Mouse (Mus musculus) left cerebral cortex, adult 18-20 months (tissue): ENCODE measurements around the gene Lat2. TPM values are rescaled to one million over a fixed set of nuclear protein-coding genes. Genes with fewer than 3 reads are reported as not detected.
"Not testable (repeated sequence)": the region's sequence is repeated elsewhere in the genome, so short reads cannot be mapped to it uniquely, and the experiment has no call there.

Experiments used
- DNase-seq, 2 experiments: peaks; one replicate each; pipeline ENCODE4 v3.0.0; 2021 to 2022; ENCODE audit warnings: low spot score in 2 of 2, mixed read lengths in 1 of 2
- long read RNA-seq, 2 experiments: library from polyadenylated mRNA; stranded (forward); transcript quantifications; one replicate each; pipeline ENCODE4 v2.0.0; 2021
- total RNA-seq, 2 experiments: library from RNA; stranded (reverse); gene quantifications; 2 replicates each; pipeline ENCODE4 v1.2.3; 2021

Gene Lat2
- 1 to 10 TPM; 1.6 to 3.3 TPM for total RNA-seq
- long read RNA-seq, experiment 1, partial matches to known transcripts, result 0 of 3 reads
- long read RNA-seq, experiment 1, other reads (novel, unspliced or antisense), result 3 of 3 reads
- long read RNA-seq, experiment 2, partial matches to known transcripts, result 0 of 2 reads
- long read RNA-seq, experiment 2, other reads (novel, unspliced or antisense), result 0 of 2 reads

DNA sequence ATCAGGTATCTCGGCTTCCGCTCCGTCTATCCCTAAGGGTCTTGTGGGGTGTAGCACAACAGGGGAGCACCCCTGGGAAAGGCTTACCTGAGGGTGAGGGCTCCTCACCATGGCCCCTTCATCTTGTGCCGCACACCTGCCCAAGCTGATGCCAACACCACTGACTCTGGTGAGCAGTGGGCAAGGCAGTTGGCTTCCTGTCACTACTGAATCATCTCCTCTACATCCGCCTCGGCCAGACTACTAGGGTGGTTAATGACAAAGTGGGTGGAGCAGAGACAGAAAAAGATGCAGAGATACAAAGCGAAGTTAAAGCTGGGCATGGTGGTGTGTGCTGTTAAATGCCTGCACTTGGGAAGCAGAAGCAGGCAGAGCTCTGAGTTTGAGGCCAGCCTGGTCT lies at the start of gene Lat2:
Lat2 (minus strand) TSS at position 224 of the 400 bp plus-strand sequence.
- peak; percentile 41 to 47 for DNase-seq

DNA sequence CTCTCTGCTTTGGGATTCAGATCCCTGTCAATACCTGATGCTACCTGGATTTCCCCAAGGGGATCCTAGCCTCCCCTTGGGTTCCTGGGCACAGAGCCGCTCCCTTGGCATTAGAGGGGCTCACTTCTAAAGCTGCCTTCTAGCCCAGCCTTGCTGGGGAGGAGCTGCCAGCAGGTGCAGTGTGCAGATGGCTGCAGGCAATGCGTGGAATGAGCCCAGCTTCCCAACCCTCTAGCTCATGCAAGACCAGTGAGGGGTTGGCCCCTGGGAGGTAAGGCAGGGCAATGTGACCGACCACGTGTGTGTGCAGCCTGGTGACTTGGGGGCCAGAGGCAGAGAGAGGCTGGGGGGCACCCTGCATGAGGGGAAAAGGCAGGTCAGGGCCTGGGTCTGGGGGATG lies 41.9 kb upstream of the Lat2 start:
- DNase-seq, result no peak

DNA sequence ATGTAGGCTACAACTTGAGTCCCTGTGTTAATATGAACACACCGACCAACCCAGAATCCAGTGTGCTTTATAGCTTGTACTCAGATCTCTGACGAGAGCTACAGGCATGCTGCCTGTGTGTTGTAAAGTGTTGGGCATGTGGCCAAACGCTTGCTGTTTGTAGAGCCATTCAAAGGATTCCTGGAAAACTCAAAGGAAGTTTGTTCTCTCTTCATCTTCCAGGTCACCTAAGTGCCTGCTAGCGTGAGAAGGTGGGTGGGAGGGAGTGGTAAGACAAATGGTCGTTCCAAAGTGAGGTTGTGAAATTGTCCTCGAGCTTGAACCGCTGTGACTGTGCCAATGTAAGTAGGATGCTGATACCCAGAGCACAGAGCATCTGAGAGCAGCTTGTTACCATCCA lies 37.2 kb upstream of the Lat2 start:
- no peak for DNase-seq

DNA sequence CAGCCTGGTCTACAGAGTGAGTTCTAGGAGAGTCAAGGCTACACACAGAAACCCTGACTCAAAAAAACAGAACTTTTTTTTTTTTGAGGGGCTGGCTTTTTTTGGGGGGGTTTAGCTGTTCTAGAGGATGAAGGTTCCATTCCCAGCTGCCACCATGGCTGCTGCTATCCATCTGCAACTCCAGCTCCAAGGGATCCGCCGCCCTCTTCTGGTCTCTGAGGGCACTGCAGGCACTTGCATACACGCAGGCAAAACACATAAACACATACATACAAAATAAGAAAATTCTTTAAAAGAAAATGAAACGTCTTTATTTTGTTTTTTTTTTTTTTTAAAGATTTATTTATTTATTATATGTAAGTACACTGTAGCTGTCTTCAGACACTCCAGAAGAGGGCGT lies 36.1 kb upstream of the Lat2 start:
- peak in 1 of 2 experiments; percentile 50 for DNase-seq

DNA sequence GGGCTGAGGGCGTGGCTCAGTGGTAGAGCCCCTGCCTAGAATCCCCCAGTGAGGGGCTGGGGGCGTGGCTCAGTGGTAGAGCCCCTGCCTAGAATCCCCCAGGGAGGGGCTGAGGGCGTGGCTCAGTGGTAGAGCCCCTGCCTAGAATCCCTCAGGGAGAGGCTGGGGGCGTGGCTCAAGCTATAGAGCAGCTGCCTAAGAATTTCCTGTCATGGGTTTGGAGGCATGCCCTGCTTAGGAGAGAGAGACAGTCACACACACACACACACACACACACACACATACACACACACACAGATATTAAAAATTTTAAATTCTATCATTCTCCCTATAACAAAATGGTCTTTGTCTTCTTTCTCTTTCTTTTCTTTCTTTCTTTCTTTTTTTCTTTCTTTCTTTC lies 34.2 kb upstream of the Lat2 start:
- DNase-seq, result not testable (repeated sequence)

DNA sequence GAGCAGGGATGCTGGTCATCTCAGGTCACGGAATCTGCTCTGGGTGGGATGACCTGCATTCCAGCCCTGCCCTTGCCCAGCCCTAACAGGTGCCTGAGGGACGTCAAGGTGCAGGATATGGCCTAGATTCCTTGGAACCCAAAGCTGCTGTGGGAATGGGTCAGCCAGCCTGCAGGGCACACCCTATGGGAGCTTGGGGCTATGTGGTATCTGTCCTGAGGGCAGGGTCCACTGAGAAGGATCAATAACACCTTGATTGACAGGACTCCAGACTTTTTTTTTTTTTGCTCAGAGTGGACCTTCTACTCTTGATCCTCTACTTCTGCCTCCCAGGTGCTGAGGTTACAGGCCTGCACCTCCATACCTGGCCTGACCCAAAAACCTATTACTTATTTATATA lies 32.6 kb upstream of the Lat2 start:
- DNase-seq, result no peak

DNA sequence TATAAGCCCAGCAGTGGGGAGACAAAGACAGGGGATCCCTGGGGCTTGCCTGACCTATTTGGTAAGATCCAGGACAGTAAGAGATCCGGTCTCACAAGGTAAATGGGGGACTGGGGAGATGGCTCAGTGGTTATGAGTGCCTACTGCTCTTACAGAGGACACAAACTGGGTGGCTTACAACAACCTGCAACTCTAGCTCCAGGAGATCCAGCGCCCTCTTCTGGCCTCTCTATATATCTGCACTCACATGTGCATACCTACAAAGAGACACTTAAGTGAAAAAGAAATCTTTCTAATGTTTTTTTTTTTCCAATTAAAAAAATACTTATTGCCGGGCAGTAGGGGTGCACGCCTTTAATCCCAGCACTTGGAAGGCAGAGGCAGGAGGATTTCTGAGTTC lies 31.6 kb upstream of the Lat2 start:
- DNase-seq, result no peak

DNA sequence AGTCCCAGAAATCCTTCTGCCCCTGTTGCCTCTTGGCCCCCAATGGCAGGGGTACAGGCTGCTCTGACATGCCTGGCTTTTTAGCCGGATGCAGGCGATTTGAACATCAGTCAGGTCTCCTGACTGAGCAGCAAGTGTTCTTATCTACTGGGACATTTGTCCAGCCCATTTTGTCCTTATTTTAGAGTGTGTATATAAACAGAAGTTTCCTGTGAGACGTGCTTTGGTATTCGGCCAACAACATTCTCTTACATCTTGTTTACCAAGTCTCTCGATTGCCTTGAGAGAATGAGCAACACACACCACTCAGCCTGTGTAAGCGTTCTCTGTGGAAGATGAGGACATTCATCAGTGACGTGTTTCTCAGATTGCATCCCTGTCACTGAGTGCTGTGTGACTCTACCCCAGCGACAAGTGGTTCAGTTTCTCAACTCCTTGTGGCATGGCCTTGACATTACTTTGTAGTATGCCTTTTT lies 29.9 kb upstream of the Lat2 start:
- DNase-seq, result no peak

DNA sequence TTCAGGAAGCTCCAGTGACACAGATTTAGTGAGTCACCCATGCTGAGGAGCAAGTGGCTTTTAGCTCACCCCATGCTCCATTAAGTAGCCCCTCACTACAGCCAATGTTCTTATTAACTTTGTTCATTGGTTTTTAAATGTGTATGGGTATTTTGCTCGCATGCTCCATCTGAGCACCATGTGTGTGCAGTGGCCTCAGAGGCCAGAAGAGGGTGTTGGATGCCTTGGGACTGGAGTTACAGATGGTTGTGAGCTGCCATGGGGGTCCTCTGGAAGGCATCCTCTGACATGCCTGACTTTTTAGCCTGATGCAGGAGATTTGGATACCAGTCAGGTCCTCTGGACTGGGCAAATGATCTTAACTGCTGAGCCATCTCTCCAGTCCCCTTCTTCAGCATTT lies 29.3 kb upstream of the Lat2 start:
- no peak for DNase-seq

DNA sequence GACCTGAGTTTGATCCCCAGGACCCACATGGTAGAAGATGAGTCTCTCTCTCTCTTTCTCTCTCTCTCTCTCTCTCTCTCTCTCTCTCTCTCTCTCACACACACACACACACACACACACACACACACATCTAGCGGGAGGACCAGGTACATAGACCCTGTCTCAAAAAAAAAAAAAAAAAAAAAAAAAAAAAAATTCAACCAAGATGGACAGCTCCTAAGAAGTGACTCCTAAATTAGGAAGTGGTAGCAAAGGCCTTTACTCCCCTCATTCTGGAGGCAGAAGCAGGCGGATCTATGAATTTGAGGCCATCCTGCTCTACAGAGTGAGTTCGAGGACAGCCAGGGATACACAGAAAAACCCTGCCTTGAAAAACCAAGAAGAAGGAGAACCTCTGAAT lies 25.5 kb upstream of the Lat2 start:
- DNase-seq, result no peak

DNA sequence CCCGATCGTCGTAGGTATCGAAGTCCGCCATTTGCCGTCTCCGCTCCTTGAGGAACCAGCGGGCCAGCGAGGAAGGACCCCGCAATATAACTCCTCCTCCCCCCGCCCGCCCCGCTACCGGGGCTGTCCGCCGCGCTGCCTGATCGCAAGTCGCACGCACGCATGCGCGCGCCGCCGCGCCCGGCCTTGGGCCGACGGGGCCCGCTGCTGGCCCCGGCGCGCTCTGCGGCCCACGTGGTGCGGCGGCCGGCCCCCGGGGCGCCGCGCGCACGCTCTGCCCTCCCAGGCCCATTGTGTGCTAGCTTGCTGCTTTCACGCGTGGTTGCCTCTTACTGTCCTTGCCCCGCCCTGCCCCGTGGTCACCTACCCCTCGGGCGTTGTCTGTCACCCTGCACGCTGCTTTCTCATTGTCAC lies 24.5 kb upstream of the Lat2 start, which contains the start of gene Eif4h:
Eif4h (minus strand) TSS at position 222 of the 414 bp plus-strand sequence.
- DNase-seq, result peak; percentile 94 to 97

DNA sequence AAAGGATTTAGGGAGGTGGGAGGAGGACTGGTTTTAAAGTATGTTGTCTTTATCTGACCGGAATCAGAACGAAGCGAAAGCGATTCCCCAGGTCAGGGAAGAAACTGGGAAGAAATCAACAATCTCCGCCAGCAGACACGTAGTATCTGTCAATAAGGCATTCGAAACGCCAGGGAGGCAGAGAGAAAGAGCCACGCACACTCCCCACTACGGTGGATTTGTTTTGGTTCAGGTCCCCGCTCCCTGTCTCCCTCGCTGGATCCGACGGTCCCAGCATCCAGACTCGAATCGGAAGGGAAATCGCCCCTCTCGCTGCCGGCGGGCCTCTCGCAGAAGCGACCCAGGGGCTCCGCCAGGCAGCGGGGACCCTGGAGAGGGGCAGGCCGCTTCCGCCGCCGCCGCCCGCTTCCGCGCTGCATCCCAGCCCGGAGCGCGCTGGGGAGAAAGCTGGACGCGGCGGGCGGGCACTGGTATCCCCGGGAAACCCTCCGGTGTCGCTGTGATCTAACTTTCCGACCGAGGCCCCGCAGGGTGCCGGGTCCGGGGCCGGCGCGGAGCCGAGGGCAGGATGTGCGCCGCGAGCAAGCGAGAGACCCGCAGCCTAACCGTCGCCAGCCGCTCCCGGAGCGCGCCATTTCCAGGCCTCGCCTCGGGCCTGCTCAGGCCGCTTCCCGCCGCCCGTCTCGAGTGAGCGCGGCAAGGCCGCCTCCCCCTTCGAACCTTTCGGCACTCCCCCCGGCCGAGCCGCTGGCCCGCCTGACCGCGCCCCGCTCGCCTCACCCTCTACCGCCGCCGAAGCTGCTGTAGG lies 23.8 kb upstream of the Lat2 start:
- no peak for DNase-seq

DNA sequence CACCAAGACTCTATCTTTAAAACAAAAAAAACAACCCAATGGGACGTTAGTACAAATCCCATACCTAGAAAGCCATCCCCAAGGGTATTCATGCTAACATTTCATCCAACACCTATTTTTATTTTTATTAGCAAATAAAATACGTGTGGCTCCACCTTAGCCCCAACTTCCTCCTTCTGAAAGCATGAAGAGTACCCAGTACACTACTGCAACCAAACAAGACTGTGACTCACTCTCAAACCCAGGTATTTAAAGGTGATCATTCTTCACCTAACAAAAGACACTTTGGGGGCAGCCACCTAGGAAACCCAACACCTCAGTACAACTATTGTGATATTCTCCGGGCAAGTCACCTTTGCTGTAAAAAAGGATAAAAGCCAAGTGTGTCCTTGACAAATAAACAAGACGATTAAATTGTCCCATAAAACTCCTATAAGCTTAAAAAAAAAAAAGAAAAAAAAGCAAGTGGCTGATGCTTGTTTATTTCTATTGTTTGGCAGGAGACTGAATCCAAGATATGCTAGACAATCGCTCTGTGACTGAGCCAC lies 23.1 kb upstream of the Lat2 start:
- DNase-seq, result no peak

DNA sequence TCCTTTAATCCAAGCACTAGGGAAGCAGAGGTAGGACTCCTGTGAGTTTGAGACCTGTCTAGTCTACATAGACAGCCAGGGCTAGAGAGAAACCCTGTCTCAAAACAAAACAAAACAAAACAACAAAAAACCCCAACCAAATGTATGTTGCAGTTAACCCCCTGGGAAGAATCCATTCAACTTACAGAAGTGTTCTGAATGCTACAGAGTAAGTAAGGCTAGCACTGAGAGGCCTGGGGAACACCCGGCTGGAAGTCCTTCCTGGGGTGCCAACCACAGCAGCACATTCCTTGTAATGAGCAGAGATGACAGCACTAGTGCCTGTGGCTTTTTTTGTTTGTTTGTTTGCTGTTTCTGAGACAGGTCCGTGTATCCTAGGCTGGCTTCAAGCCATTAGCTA lies 18.0 kb upstream of the Lat2 start:
- DNase-seq, result no peak

DNA sequence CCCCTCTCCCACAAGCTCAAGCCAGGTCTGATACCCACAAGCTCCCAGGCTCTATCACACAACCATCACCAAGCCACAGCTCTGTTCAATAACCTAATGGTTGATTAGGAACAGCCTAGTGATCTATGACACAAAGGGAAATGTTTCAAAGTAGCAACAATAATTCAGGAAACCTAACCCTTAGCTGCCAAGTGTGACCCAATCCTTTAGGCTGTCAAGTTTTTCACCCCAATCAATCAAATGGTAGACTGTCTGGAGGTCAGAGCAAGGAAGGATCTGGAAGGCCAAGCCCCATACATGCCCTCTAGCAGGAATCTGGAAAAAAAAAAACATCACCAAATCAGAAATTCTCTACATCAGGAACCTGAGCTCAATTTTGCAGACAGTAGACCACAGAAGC lies 16.0 kb upstream of the Lat2 start:
- DNase-seq, result no peak

DNA sequence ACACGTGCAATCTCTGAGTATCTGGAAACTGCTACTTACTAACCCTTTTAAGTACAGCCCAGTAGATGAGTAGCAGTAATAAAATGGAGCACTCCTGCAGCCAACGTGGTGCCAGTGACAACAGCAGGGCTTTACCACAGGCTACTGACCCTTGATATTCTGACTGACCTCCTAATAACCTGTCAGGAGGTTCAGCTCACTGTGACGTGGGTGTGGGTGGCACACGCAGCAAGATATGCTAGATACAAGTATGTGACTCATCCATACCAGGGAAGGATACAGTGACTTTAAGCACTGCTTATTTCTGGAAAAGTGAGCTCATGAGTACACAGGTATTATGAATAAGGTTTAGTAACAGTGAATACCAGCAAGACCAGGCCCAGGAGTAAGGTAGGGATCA lies 14.7 kb upstream of the Lat2 start:
- no peak for DNase-seq

DNA sequence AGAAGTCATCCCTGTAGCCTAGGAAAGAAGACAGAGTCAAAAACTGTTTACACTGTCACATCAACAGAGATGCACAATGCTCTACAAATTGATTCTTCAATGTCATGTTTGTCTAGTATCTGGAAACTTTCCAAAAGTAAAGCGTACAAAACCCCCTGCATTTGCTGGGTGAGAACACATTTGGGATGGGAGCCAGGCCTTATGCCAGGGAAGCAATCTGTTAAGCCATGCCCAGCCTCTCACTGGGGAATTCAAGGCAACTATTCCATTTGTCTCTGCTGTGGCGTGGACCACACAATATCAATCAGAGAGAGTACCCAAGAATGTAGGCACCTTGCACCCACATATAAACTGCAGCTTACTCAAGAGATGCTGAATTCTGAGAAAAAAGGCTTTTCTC lies 7.2 kb upstream of the Lat2 start:
- DNase-seq, result peak in 1 of 2 experiments; percentile 36

DNA sequence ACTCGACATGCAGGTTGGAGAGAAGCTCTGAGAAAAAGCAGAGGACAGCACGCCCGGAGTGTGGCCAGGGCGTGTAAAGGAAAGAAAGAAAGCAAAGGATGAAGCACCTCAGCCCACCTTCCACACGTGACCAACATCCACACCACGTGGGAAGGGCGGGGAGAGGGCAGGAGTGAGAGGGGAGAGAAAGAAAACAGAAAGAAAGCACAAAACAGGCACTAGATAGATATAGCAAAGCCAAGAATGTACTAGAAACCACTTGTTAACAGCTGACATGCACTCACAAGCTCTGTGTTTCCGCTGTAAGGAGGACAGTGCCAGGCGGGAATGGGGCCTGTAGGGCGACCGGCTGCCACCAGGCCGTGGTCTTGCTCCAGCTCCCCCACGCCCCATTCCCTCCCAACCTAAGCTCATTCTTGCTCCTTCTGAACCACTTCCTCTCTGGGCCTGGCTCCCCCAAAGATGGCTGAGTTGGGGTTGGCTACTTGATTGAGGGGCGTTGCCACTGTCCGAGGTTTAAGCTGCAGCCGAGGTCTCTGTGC lies 6.3 kb upstream of the Lat2 start:
- DNase-seq, result no peak

DNA sequence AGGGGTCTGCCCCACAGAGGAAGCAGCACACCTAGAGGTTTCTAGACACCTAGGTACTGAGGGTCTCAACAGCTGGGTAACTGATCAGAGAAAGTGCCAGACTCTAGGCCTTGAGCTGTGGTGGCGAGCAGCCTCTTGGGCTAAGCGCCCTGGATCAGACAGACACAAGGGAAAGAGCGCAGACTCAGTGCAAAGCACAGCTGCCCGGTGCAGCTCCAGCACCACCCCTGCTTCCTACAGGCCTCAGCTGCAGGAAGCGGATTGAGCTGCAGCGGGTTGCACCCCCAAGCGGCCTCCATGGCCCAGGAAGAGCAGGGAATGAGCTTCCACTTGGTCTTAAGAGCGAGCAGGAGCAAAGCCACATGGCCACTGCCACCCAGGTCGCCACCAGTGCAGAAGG lies 5.6 kb upstream of the Lat2 start:
- DNase-seq, result no peak

DNA sequence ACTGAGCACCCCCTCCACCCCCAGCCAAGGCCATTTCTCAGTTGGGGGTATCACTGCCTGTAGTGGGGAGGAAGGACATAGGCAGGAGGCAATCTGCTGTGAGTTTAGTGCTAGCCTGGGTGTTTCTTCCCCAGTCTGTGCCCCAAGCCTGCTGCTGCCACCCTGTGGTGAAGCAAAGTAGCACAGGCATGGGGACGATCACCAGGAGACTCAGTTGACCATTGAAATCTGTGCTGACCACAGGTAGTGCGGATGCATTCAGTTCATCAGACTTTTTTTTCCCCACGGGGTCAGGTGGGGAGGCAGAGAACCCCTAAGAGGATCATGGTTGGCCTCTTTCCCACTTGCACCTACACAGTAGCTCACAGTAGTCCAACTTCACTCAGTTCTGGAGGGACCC lies 2.2 kb upstream of the Lat2 start:
- DNase-seq, result peak; percentile 68 to 72

DNA sequence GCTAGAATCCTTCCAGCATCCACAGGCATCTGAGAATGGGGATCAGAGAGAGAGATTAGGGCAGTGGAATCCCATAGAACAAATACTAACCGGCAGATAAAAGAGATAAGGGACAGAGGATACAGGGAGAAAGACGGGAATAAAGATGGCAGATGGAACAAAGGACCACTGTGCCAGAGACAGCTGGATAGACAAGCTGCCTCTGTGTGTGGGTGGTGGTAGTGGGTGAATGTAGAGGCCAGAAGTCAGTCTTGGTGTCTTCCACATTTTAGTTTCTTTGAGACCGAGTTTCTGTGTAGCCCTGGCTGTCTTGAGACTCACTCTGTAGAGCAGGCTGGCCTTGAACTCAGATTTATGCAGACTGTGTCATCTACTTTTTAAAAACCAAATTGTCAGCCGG lies 955 bp upstream of the Lat2 start:
- DNase-seq, result no peak

DNA sequence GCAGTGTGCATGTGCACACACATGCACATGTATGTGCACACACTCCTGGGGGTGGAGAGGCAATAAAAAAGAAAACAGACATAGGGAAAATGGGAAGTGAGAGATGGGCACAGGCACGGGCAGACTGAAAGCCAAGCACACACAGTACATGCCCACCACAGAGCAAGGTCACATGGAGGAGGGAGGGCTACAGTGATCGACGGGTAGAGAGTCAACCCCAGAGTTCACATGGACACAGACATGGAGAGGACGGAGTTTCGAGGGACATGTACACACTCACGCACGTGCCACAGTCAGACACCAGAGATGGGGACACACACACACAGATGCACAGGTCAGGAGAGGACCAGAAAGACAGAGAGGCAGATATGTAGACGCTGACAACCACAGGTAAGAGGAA lies 555 bp upstream of the Lat2 start:
- no peak for DNase-seq
